Mouse (Mus musculus): Measurements from ENCODE around the gene BC049715. TPM values are rescaled to one million over a fixed set of nuclear protein-coding genes. Genes with fewer than 3 reads are reported as not detected.
A peak's percentile ranks its signal among the peaks of the same experiment; 100 is the strongest.

The BC049715 gene
- 0.90 and 2.3 TPM in 2 replicates for polyA plus RNA-seq (2014; fragmentation: Nextera tagmentation; extraction: Ambion mirVana)

GRCm38 (mm10) chr6:136827516-136827880 is at the start of gene BC049715:
BC049715 (plus strand) TSS chr6:136827626.
- Histone ChIP-seq H3K27me3 (ENCODE audit: control insufficient read depth, insufficient read depth, low read length) (no peaks in the 10 kb centered on the region), H3K36me3 (ENCODE audit: control insufficient read depth, insufficient read depth, low read length) (peaks cover 2% of the 10 kb centered on the region; the same call in 1 of the 2 replicates), H3K4me1 (replicated peaks; ENCODE audit: control insufficient read depth, insufficient read depth, low read length) (no peaks in the 10 kb centered on the region), H3K9me3 (ENCODE audit: control insufficient read depth, low read length) (no peaks in the 10 kb centered on the region), H3K4me3 (ENCODE audit: low read depth, low read length) (peak within 1 kb of the TSS; percentile 100), H3K4me2 (replicated peaks; ENCODE audit: low read depth, low read length) (peak within 1 kb of the TSS; percentile 60), H3K27ac (ENCODE audit: low read depth, low read length) (peak within 1 kb of the TSS; percentile 65), H3K9ac (ENCODE audit: low read depth, low read length) (peak within 1 kb of the TSS; percentile 98)
- ATAC-seq (ENCODE audit: low FRiP score) (no peak), DNase-seq (ENCODE audit: low spot score) (no peak)
- under 1% methylated on average over 25 of the region's 34 CpGs for WGBS

- H3K9me3 ChIP-seq (ENCODE audit: control insufficient read depth, low read length), result no peaks in the 10 kb centered on the region
- 83% methylated on average over 20 of the region's 20 CpGs for WGBS
- H3K4me1 ChIP-seq (replicated peaks; ENCODE audit: control insufficient read depth, insufficient read depth, low read length), result no peaks in the 10 kb centered on the region
- no peak within 1 kb of the TSS for H3K27ac ChIP-seq (ENCODE audit: low read depth, low read length)
- no peaks in the 10 kb centered on the region for H3K36me3 ChIP-seq (ENCODE audit: control insufficient read depth, insufficient read depth, low read length)
- ATAC-seq (ENCODE audit: low FRiP score), result no peak
- no peak for DNase-seq (ENCODE audit: low spot score)
- H3K4me3 ChIP-seq (ENCODE audit: low read depth, low read length), result no peak within 1 kb of the TSS
- no peak within 1 kb of the TSS for H3K9ac ChIP-seq (ENCODE audit: low read depth, low read length)
- H3K27me3 ChIP-seq (ENCODE audit: control insufficient read depth, insufficient read depth, low read length), result no peaks in the 10 kb centered on the region
- H3K4me2 ChIP-seq (replicated peaks; ENCODE audit: low read depth, low read length), result no peak within 1 kb of the TSS
Measured at GRCm38 (mm10) chr6:136781377-136781986, 45.9 kb upstream of the BC049715 start, which contains the start of gene Gucy2c. Gucy2c (minus strand) TSS chr6:136781765.

DNA sequence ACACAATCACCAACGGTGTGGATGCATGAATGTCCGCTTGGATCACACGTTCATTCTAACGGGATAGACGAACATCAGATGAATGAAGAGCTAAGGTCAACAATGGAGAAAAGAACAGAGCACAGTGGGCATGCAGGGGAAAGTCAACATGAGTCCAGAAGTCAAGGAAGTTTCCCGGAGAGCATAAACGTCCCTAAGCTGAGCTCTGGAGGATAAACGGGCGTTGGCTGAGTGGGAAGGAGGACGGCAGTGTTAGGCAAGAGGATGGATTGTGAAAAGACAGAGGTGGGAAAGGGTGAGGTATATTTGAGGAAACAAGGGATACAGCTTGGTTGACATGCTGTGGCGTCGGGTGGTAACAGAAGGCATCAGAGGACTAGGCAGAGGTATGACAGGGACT is 45.3 kb upstream of the BC049715 start:
- ATAC-seq (ENCODE audit: low FRiP score), result no peak
- 81% methylated on average over 12 of the region's 12 CpGs for WGBS

DNA sequence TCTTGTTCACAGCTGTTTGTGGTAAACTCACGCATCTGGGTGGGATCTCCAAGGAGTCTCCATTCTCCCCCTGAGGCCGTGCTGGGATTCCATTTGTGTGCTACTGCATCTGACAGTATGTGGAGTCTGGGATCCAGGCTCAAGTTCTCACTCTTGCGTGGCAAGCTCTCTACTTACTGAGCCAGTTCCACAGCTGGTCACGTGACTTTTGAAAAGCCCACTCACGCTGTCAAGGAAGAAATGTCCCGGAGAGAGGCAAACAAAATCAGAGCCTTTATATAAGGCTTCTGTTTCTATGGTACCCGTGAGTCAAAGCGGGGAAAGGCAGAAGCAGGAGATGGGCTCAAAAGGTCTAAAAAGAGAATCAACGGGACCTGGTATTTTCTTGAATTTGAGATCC is 44.7 kb upstream of the BC049715 start:
- ATAC-seq (ENCODE audit: low FRiP score) (no peak), DNase-seq (ENCODE audit: low spot score) (no peak)
- H3K9me3 ChIP-seq (ENCODE audit: control insufficient read depth, low read length), result no peaks in the 10 kb centered on the region
- H3K27me3 ChIP-seq (ENCODE audit: control insufficient read depth, insufficient read depth, low read length), result no peaks in the 10 kb centered on the region
- H3K9ac ChIP-seq (ENCODE audit: low read depth, low read length), result no peak overlapping the region
- H3K36me3 ChIP-seq (ENCODE audit: control insufficient read depth, insufficient read depth, low read length), result no peaks in the 10 kb centered on the region
- no peak overlapping the region for H3K4me2 ChIP-seq (replicated peaks; ENCODE audit: low read depth, low read length)
- WGBS, result 83% methylated on average over 9 of the region's 9 CpGs
- no peak overlapping the region for H3K4me3 ChIP-seq (ENCODE audit: low read depth, low read length)
- H3K27ac ChIP-seq (ENCODE audit: low read depth, low read length), result no peak overlapping the region
- H3K4me1 ChIP-seq (replicated peaks; ENCODE audit: control insufficient read depth, insufficient read depth, low read length), result no peaks in the 10 kb centered on the region

More for the DNA sequence above, 45.3 kb upstream of the BC049715 start:
- H3K36me3 ChIP-seq (ENCODE audit: control insufficient read depth, insufficient read depth, low read length), result no peaks in the 10 kb centered on the region
- no peak overlapping the region for H3K4me2 ChIP-seq (replicated peaks; ENCODE audit: low read depth, low read length)
- H3K27me3 ChIP-seq (ENCODE audit: control insufficient read depth, insufficient read depth, low read length), result no peaks in the 10 kb centered on the region
- no peak overlapping the region for H3K9ac ChIP-seq (ENCODE audit: low read depth, low read length)
- H3K4me3 ChIP-seq (ENCODE audit: low read depth, low read length), result no peak overlapping the region
- no peaks in the 10 kb centered on the region for H3K9me3 ChIP-seq (ENCODE audit: control insufficient read depth, low read length)
- DNase-seq (ENCODE audit: low spot score), result no peak
- no peak overlapping the region for H3K27ac ChIP-seq (ENCODE audit: low read depth, low read length)
- no peaks in the 10 kb centered on the region for H3K4me1 ChIP-seq (replicated peaks; ENCODE audit: control insufficient read depth, insufficient read depth, low read length)

DNA sequence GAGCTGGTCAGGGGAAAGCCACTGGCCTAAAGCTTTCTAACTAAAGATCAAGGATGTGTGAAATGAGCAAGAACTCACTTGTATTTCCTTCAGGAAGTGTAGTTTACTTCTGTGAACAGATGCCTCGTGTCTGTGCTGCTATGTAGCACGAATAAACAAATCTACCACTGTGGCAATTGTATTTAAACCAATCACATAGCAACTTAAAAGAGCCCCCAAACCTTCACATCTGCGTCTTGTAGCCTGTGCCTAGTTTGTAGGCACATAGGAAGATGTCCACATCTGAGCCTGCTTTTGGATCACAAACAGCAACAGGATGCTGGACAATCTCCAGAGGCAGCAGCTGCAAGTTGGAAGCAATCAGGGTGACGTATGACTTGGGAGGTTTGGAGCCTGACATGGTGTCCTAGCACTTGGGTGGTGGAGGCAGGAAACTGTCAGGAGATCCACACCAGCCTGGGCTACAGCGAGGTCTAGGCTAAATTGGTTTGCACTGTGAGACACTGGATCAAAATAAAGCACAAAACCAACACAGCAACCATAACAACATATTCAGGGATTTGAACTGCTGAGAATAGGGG is 37.9 kb upstream of the BC049715 start:
- no peak overlapping the region for H3K4me3 ChIP-seq (ENCODE audit: low read depth, low read length)
- 76% methylated on average over 5 of the region's 5 CpGs for WGBS
- H3K36me3 ChIP-seq (ENCODE audit: control insufficient read depth, insufficient read depth, low read length), result no peaks in the 10 kb centered on the region
- no peak overlapping the region for H3K27ac ChIP-seq (ENCODE audit: low read depth, low read length)
- H3K4me2 ChIP-seq (replicated peaks; ENCODE audit: low read depth, low read length), result no peak overlapping the region
- no peak overlapping the region for H3K9ac ChIP-seq (ENCODE audit: low read depth, low read length)
- H3K4me1 ChIP-seq (replicated peaks; ENCODE audit: control insufficient read depth, insufficient read depth, low read length), result no peaks in the 10 kb centered on the region
- 0 out of 2 replicates have a peak, but pooled peaks cover 2% of the 10 kb centered on the region for H3K27me3 ChIP-seq (ENCODE audit: control insufficient read depth, insufficient read depth, low read length)
- ATAC-seq (ENCODE audit: low FRiP score) (no peak), DNase-seq (ENCODE audit: low spot score) (no peak)
- no peaks in the 10 kb centered on the region for H3K9me3 ChIP-seq (ENCODE audit: control insufficient read depth, low read length)

DNA sequence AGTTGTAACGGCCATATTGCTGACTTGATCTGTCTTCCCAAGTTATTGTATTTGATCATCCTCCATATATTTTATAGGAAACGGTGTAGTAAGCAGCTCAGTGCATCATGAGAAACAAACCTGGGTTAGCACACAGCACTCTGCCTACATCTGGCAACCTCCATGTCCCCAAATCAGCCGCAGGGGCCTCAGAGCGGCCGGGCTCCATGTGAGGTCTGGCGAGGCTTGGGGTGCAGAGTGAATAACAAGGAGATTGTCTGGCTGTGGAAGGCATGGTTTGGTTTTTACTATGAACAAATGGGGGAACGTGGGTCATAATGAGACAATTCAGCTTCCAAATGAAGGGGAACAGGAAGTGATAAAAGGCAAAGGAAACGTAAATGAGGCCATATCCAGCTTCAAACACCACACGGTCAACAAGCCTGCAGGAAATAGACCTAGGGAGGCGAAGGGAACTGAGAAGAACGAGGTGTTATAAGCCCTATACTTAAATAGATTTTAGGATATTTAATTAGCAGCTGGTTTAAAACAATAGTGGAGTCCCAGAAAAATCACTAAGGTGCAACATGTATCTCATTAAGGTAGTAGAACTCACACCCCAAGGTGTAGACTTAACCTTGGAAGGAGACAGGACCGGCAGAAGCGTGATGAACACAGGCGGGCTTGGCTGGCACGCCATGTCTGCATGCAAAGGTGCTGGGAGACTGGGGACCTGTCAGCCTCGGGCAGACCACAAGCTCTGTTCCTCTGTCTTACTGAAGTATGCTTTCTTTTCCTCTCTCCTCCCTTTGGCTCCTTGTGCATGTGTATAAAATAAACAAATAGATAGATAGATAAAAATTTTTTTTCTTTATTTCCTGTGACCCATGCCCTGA is 34.3 kb upstream of the BC049715 start:
- H3K36me3 ChIP-seq (ENCODE audit: control insufficient read depth, insufficient read depth, low read length), result no peaks in the 10 kb centered on the region
- H3K27ac ChIP-seq (ENCODE audit: low read depth, low read length), result no peak overlapping the region
- H3K4me3 ChIP-seq (ENCODE audit: low read depth, low read length), result peak overlapping the region; percentile 34
- no peak for ATAC-seq (ENCODE audit: low FRiP score)
- H3K4me2 ChIP-seq (replicated peaks; ENCODE audit: low read depth, low read length), result peak overlapping the region; percentile 49
- no peak for DNase-seq (ENCODE audit: low spot score)
- H3K4me1 ChIP-seq (replicated peaks; ENCODE audit: control insufficient read depth, insufficient read depth, low read length), result no peaks in the 10 kb centered on the region
- H3K9me3 ChIP-seq (ENCODE audit: control insufficient read depth, low read length), result no peaks in the 10 kb centered on the region
- no peak overlapping the region for H3K9ac ChIP-seq (ENCODE audit: low read depth, low read length)
- WGBS, result 34% methylated on average over 16 of the region's 16 CpGs
- 0 out of 2 replicates have a peak, but pooled peaks cover 2% of the 10 kb centered on the region for H3K27me3 ChIP-seq (ENCODE audit: control insufficient read depth, insufficient read depth, low read length)

DNA sequence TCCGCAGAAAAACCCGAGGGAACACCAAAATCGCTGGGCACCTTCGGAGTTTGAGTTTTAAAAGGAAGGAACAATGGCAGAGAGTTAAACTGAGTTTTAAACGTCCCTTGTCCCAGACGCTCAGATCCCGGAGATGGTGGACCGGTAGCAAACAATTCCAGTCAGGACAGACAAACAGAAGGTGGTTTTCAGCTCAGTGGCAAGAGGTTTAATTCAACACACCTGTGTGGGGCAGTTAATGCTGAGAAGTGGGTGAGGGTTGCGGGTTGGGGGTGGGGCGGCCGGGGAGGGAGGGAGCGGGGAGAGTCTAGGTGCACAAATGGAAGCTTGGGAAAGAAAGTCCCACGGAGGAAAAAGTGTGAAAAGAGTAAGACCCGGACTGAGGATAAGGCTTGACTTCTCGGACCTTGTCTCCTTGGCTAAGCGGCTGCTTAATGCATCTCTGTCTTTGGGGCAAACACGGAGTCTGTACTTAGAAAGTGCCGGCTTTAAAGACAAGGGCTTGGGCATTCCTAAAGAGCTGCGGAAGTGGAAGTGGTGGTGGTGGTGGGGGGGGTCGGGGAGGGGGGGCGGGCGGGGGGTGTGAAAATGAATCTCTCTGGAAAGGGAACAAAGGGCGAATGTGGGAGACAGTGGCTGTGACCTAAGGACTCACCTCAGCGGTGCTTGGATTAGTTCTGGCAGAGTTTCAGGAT is 33.4 kb upstream of the BC049715 start:
- ATAC-seq (ENCODE audit: low FRiP score) (peak; percentile 44), DNase-seq (ENCODE audit: low spot score) (peak; percentile 43)
- H3K27ac ChIP-seq (ENCODE audit: low read depth, low read length), result no peak overlapping the region
- peak overlapping the region; percentile 34 for H3K4me3 ChIP-seq (ENCODE audit: low read depth, low read length)
- H3K9me3 ChIP-seq (ENCODE audit: control insufficient read depth, low read length), result no peaks in the 10 kb centered on the region
- no peaks in the 10 kb centered on the region for H3K36me3 ChIP-seq (ENCODE audit: control insufficient read depth, insufficient read depth, low read length)
- WGBS, result 0% methylated on average over 22 of the region's 24 CpGs
- H3K4me2 ChIP-seq (replicated peaks; ENCODE audit: low read depth, low read length), result peak overlapping the region; percentile 49
- H3K27me3 ChIP-seq (ENCODE audit: control insufficient read depth, insufficient read depth, low read length), result 0 out of 2 replicates have a peak, but pooled peaks cover 2% of the 10 kb centered on the region
- no peak overlapping the region for H3K9ac ChIP-seq (ENCODE audit: low read depth, low read length)
- no peaks in the 10 kb centered on the region for H3K4me1 ChIP-seq (replicated peaks; ENCODE audit: control insufficient read depth, insufficient read depth, low read length)

GRCm38 (mm10) chr6:136795110-136795509 is 32.3 kb upstream of the BC049715 start:
- Histone ChIP-seq H3K4me1 (replicated peaks; ENCODE audit: control insufficient read depth, insufficient read depth, low read length) (no peaks in the 10 kb centered on the region), H3K4me2 (replicated peaks; ENCODE audit: low read depth, low read length) (no peak overlapping the region), H3K27ac (ENCODE audit: low read depth, low read length) (no peak overlapping the region), H3K9ac (ENCODE audit: low read depth, low read length) (no peak overlapping the region), H3K9me3 (ENCODE audit: control insufficient read depth, low read length) (no peaks in the 10 kb centered on the region), H3K4me3 (ENCODE audit: low read depth, low read length) (no peak overlapping the region), H3K27me3 (ENCODE audit: control insufficient read depth, insufficient read depth, low read length) (0 out of 2 replicates have a peak, but pooled peaks cover 2% of the 10 kb centered on the region), H3K36me3 (ENCODE audit: control insufficient read depth, insufficient read depth, low read length) (no peaks in the 10 kb centered on the region)
- ATAC-seq (ENCODE audit: low FRiP score) (no peak), DNase-seq (ENCODE audit: low spot score) (no peak)
- 62% methylated on average over 1 of the region's 1 CpGs for WGBS

Data from hindbrain, embryonic 11.5 days (tissue).